8 mouse cellular contexts compared by ENCODE assay signal in genomic region chr11:72689551-72690510, GRCm38 (mm10). TPM values are rescaled to one million over a fixed set of nuclear protein-coding genes. Genes with fewer than 3 reads are reported as not detected.
A peak's percentile ranks its signal among the peaks of the same experiment; 100 is the strongest.
DNase-seq lines count a peak whose midpoint lies in the region; ATAC-seq and TF ChIP-seq lines count a peak whose summit lies in the region.

Gene Ankfy1, plus strand, starts transcription at chr11:72690006.

- H3K4me2 ChIP-seq in forebrain, embryonic 16.5 days (ENCODE audit: low read length): peak within 1 kb of the TSS; percentile 64
- H3K4me2 ChIP-seq in lung, embryonic 14.5 days: peak within 1 kb of the TSS; percentile 79

- peaks cover 38% of the 10 kb centered on the region for H3K36me3 ChIP-seq in G1E (replicated peaks)
- no peaks in the 10 kb centered on the region for H3K36me3 ChIP-seq in forebrain, embryonic 16.5 days (ENCODE audit: control insufficient read depth, insufficient read depth)
- peaks cover 5% of the 10 kb centered on the region; the same call in 1 of the 2 replicates for H3K36me3 ChIP-seq in lung, embryonic 14.5 days (ENCODE audit: insufficient read depth)
- no peaks in the 10 kb centered on the region for H3K36me3 ChIP-seq in thymus, adult 2 months (ENCODE audit: control insufficient read depth, insufficient read depth, low read length)

- DNase-seq in G1E (ENCODE audit: low spot score): peak; percentile 77
- DNase-seq in cerebellum, adult 18-20 months: peak; percentile 89 to 96
- DNase-seq in heart, postnatal 36 days: peak; percentile 98
- DNase-seq in layer of hippocampus, adult 2 months (ENCODE audit: low spot score in 2 of 2): peak; percentile 94 to 96
- DNase-seq in lung, embryonic 14.5 days: peak; percentile 99
- peak; percentile 98 for DNase-seq in thymus, adult 2 months

- intact Hi-C loops in heart, postnatal 36 days (cut with DNase I): no loop called here

- peak; percentile 96 for TF ChIP-seq POLR2A in olfactory bulb, adult 2 months (IDR thresholded peaks at IDR 0.05; ENCODE audit: insufficient read depth, low read depth, low read length)
- TF ChIP-seq POLR2A in thymus, adult 2 months (IDR thresholded peaks at IDR 0.05; ENCODE audit: control insufficient read depth, extremely low read depth, insufficient read depth, low read length, poor library complexity): peak; percentile 75

- peak within 1 kb of the TSS; percentile 93 for H3K27ac ChIP-seq in forebrain, embryonic 16.5 days (ENCODE audit: low read length)
- H3K27ac ChIP-seq in layer of hippocampus, adult 2 months: peak within 1 kb of the TSS; percentile 97
- peak within 1 kb of the TSS; percentile 86 for H3K27ac ChIP-seq in lung, embryonic 14.5 days (ENCODE audit: low read depth)
- peak within 1 kb of the TSS; percentile 57; the same call in 1 of the 2 replicates for H3K27ac ChIP-seq in olfactory bulb, adult 2 months (ENCODE audit: insufficient read depth, low read depth, low read length)
- peak within 1 kb of the TSS; percentile 2; the same call in 1 of the 2 replicates for H3K27ac ChIP-seq in thymus, adult 2 months (ENCODE audit: control insufficient read depth, insufficient read depth, low read length)

- under 1% methylated on average over 56 of the region's 56 CpGs for WGBS in forebrain, embryonic 16.5 days
- under 1% methylated on average over 56 of the region's 56 CpGs for WGBS in lung, embryonic 14.5 days
- WGBS in olfactory bulb, adult 2 months: under 1% methylated on average over 56 of the region's 56 CpGs
- under 1% methylated on average over 56 of the region's 56 CpGs for WGBS in thymus, adult 2 months

- H3K9me3 ChIP-seq in G1E (replicated peaks): no peaks in the 10 kb centered on the region
- H3K9me3 ChIP-seq in forebrain, embryonic 16.5 days (ENCODE audit: control insufficient read depth, low read length): no peaks in the 10 kb centered on the region
- H3K9me3 ChIP-seq in lung, embryonic 14.5 days (ENCODE audit: low read depth, low read length): no peaks in the 10 kb centered on the region

- peak; percentile 76 for ATAC-seq in G1E (ENCODE audit: extremely low read depth, insufficient number of reproducible peaks, low FRiP score, poor library complexity, severe bottlenecking)
- ATAC-seq in forebrain, embryonic 16.5 days: peak; percentile 98
- peak; percentile 97 for ATAC-seq in lung, embryonic 14.5 days (ENCODE audit: insufficient read depth)

- peak within 1 kb of the TSS; percentile 88 for H3K4me3 ChIP-seq in G1E (ENCODE audit: low read depth, low read length)
- H3K4me3 ChIP-seq in forebrain, embryonic 16.5 days (replicated peaks; ENCODE audit: low read length): peak within 1 kb of the TSS; percentile 74
- peak within 1 kb of the TSS; percentile 84 for H3K4me3 ChIP-seq in layer of hippocampus, adult 2 months
- peak within 1 kb of the TSS; percentile 66 for H3K4me3 ChIP-seq in lung, embryonic 14.5 days (ENCODE audit: low read depth, low read length)
- peak within 1 kb of the TSS; percentile 82 for H3K4me3 ChIP-seq in olfactory bulb, adult 2 months (ENCODE audit: insufficient read depth, low read depth, low read length)
- peak within 1 kb of the TSS; percentile 95 for H3K4me3 ChIP-seq in thymus, adult 2 months (ENCODE audit: control insufficient read depth, insufficient read depth, low read length)

- peaks cover 60% of the 10 kb centered on the region for H3K4me1 ChIP-seq in G1E (ENCODE audit: insufficient read depth, low read depth, low read length)
- peaks cover 20% of the 10 kb centered on the region for H3K4me1 ChIP-seq in forebrain, embryonic 16.5 days (replicated peaks; ENCODE audit: control insufficient read depth, insufficient read depth, low read length)
- H3K4me1 ChIP-seq in lung, embryonic 14.5 days (ENCODE audit: insufficient read depth): peaks cover 7% of the 10 kb centered on the region; the same call in 1 of the 2 replicates
- H3K4me1 ChIP-seq in olfactory bulb, adult 2 months (ENCODE audit: control insufficient read depth, insufficient read depth, low read length): peaks cover 11% of the 10 kb centered on the region
- peaks cover 4% of the 10 kb centered on the region; the same call in 1 of the 2 replicates for H3K4me1 ChIP-seq in thymus, adult 2 months (replicated peaks; ENCODE audit: control insufficient read depth, insufficient read depth, low read length)

- H3K9ac ChIP-seq in forebrain, embryonic 16.5 days (replicated peaks; ENCODE audit: low read depth, low read length): peak within 1 kb of the TSS; percentile 87
- H3K9ac ChIP-seq in lung, embryonic 14.5 days: peak within 1 kb of the TSS; percentile 67

- no peak for TF ChIP-seq CTCF in G1E (IDR thresholded peaks at IDR 0.05; ENCODE audit: low read depth, low read length)
- no peak for TF ChIP-seq CTCF in layer of hippocampus, adult 2 months (conservative IDR thresholded peaks at IDR 0.05)
- no peak for TF ChIP-seq CTCF in lung, embryonic 14.5 days (IDR thresholded peaks at IDR 0.05; ENCODE audit: low read depth)
- TF ChIP-seq CTCF in olfactory bulb, adult 2 months (IDR thresholded peaks at IDR 0.05; ENCODE audit: insufficient read depth, low read depth, low read length): no peak
- TF ChIP-seq CTCF in thymus, adult 2 months (IDR thresholded peaks at IDR 0.05; ENCODE audit: borderline replicate concordance, control insufficient read depth, extremely low read depth, insufficient read depth, low read length, poor library complexity): 0 out of 2 replicates have a peak, but pooled peaks have one; percentile 6

- H3K27me3 ChIP-seq in G1E (ENCODE audit: insufficient read depth, low read length): no peaks in the 10 kb centered on the region
- H3K27me3 ChIP-seq in forebrain, embryonic 16.5 days (replicated peaks; ENCODE audit: control insufficient read depth, insufficient read depth, low read length): no peaks in the 10 kb centered on the region
- no peaks in the 10 kb centered on the region for H3K27me3 ChIP-seq in lung, embryonic 14.5 days (ENCODE audit: insufficient read depth, low read length)
- H3K27me3 ChIP-seq in thymus, adult 2 months (ENCODE audit: control insufficient read depth, insufficient read depth, low read length): no peaks in the 10 kb centered on the region

RNA-seq across cellular contexts. Expression of gene Ankfy1, which starts in this region (rescaled TPM):
- total RNA-seq in G1E (2014; fragmentation: Nextera tagmentation) (77.4 and 80.8 TPM in 2 replicates), G1E (2017) (59.1 and 63.6 TPM in 2 replicates)
- polyA plus RNA-seq in G1E (2012): 15.4 and 26.5 TPM in 2 replicates
- 32.6 and 34.8 TPM in 2 replicates for polyA plus RNA-seq in forebrain, embryonic 16.5 days (2015; fragmentation: Nextera tagmentation; extraction: Ambion mirVana)
- total RNA-seq in heart, postnatal 36 days (2021): 10 to 100 TPM; 16.8 to 19.1 TPM
- 10 to 100 TPM; 36.5 to 38.6 TPM for total RNA-seq in layer of hippocampus, adult 2 months (2021)
- polyA plus RNA-seq in lung, embryonic 14.5 days (2014; fragmentation: Nextera tagmentation; extraction: Ambion mirVana): 35.3 and 36.7 TPM in 2 replicates
- 90.7 TPM in 1 of 2 replicates, not detected in the other for polyA plus RNA-seq in olfactory bulb, adult 2 months (2012; ENCODE audit: insufficient read depth, insufficient read length, low replicate concordance, missing spikeins)
- 41.1 and 41.2 TPM in 2 replicates for polyA plus RNA-seq in thymus, adult 2 months (2012; rRNA removed)

Comparison
In these comparisons a context has a peak if more than half of its experiments do, and no peak if none do; other contexts are left out.
1. Peak in every context shown above with its lines: DNase-seq, ATAC-seq, H3K4me3 ChIP-seq and H3K27ac ChIP-seq.
2. H3K27ac ChIP-seq: peak in every context shown above with its lines; median percentile 97 in layer of hippocampus, adult 2 months; 93 in forebrain, embryonic 16.5 days; 86 in lung, embryonic 14.5 days; 57 in olfactory bulb, adult 2 months; 2 in thymus, adult 2 months.